Mouse (Mus musculus) forebrain, embryonic 11.5 days (tissue): ENCODE results near the gene Popdc2. TPM values are rescaled to one million over a fixed set of nuclear protein-coding genes. Genes with fewer than 3 reads are reported as not detected.

Source experiments
- ATAC-seq: fragments of 200-750 bp; cut with Nextera tagmentation; replicated peaks from 2 replicates; pipeline ENCODE4 v1.8.0; 2017; ENCODE audit warnings: moderate TSS enrichment; ENCODE audit not compliant: low FRiP score
- DNase-seq: peaks from one replicate; pipeline ENCODE4 v3.0.0-alpha.2; 2017; ENCODE audit warnings: low spot score
- H3K27ac ChIP-seq: fragments of 300-500 bp; sonication (generic); 2 replicates; pipeline ENCODE4 v1.5.1; 2014; ENCODE audit warnings: low read depth, low read length
- H3K27me3 ChIP-seq: fragments of 300-500 bp; sonication (generic); 2 replicates; pipeline ENCODE4 v1.6.1; 2014; ENCODE audit warnings: mild to moderate bottlenecking, low read length, mixed read lengths; ENCODE audit not compliant: control insufficient read depth, insufficient read depth
- H3K36me3 ChIP-seq: fragments of 300-500 bp; sonication (generic); 2 replicates; pipeline ENCODE4 v1.6.1; 2014; ENCODE audit warnings: mild to moderate bottlenecking, low read length, moderate library complexity, mixed read lengths; ENCODE audit not compliant: control insufficient read depth, insufficient read depth
- H3K4me1 ChIP-seq: fragments of 300-500 bp; sonication (generic); replicated peaks from 2 replicates; pipeline ENCODE4 v1.6.1; 2014; ENCODE audit warnings: low read length, mixed read lengths; ENCODE audit not compliant: control insufficient read depth, insufficient read depth
- H3K4me2 ChIP-seq: fragments of 300-500 bp; sonication (generic); 2 replicates; pipeline ENCODE4 v1.6.1; 2014; ENCODE audit warnings: low read depth, mild to moderate bottlenecking, low read length, moderate library complexity, mixed read lengths; ENCODE audit not compliant: severe bottlenecking
- H3K4me3 ChIP-seq: fragments of 300-500 bp; sonication (generic); 2 replicates; pipeline ENCODE4 v1.5.1; 2014; ENCODE audit warnings: low read depth, low read length
- H3K9ac ChIP-seq: fragments of 300-500 bp; sonication (generic); 2 replicates; pipeline ENCODE4 v1.6.1; 2014; ENCODE audit warnings: low read length
- H3K9me3 ChIP-seq: fragments of 300-500 bp; sonication (generic); 2 replicates; pipeline ENCODE4 v1.6.1; 2016; ENCODE audit warnings: low read length, mixed read lengths; ENCODE audit not compliant: control insufficient read depth
- WGBS: fragments of 180-500 bp; shearing (Covaris S2); extraction: QIAGEN DNeasy Blood & Tissue Kit; methylation state at CpG from one replicate; pipeline ENCODE4 v1.1.7; 2014; 5-methylcytosine and 5-hydroxymethylcytosine counted together
- polyA plus RNA-seq: library from polyadenylated mRNA; unstranded; fragments of >200 nt; fragmentation: Nextera tagmentation; extraction: Ambion mirVana; gene quantifications from 2 replicates; pipeline ENCODE4 v1.2.1, GENCODE M21; 2014

Gene Popdc2
- polyA plus RNA-seq, 1 experiment from 2014 or later, result 1.4 TPM

- Histone ChIP-seq H3K9ac (no peak overlapping the region), H3K27me3 (no peaks in the 10 kb centered on the region), H3K27ac (no peak overlapping the region), H3K9me3 (no peaks in the 10 kb centered on the region), H3K36me3 (no peaks in the 10 kb centered on the region), H3K4me3 (no peak overlapping the region), H3K4me1 (no peaks in the 10 kb centered on the region), H3K4me2 (no peak overlapping the region)
- DNase-seq (no peak), ATAC-seq (no peak)
- WGBS, result 91% methylated on average over 6 of the region's 6 CpGs
Observed at GRCm38 (mm10) chr16:38387389-38387788, 25.4 kb downstream of the Popdc2 start.

GRCm38 (mm10) chr16:38388757-38389156 lies 26.7 kb downstream of the Popdc2 start:
- WGBS, result 78% methylated on average over 6 of the region's 6 CpGs
- Histone ChIP-seq H3K4me2 (no peak overlapping the region), H3K9ac (no peak overlapping the region), H3K9me3 (no peaks in the 10 kb centered on the region), H3K4me1 (no peaks in the 10 kb centered on the region), H3K27me3 (no peaks in the 10 kb centered on the region), H3K4me3 (no peak overlapping the region), H3K36me3 (no peaks in the 10 kb centered on the region), H3K27ac (no peak overlapping the region)
- ATAC-seq, result no peak
- DNase-seq, result no peak

GRCm38 (mm10) chr16:38389284-38389893 lies 27.4 kb downstream of the Popdc2 start:
- Histone ChIP-seq H3K9me3 (no peaks in the 10 kb centered on the region), H3K27ac (no peak overlapping the region), H3K4me3 (no peak overlapping the region), H3K4me2 (no peak overlapping the region), H3K9ac (no peak overlapping the region), H3K4me1 (no peaks in the 10 kb centered on the region), H3K27me3 (no peaks in the 10 kb centered on the region), H3K36me3 (no peaks in the 10 kb centered on the region)
- no peak for DNase-seq
- no peak for ATAC-seq
- 85% methylated on average over 8 of the region's 8 CpGs for WGBS

GRCm38 (mm10) chr16:38390322-38390721 lies 28.3 kb downstream of the Popdc2 start:
- no peak overlapping the region for H3K27ac ChIP-seq

DNA sequence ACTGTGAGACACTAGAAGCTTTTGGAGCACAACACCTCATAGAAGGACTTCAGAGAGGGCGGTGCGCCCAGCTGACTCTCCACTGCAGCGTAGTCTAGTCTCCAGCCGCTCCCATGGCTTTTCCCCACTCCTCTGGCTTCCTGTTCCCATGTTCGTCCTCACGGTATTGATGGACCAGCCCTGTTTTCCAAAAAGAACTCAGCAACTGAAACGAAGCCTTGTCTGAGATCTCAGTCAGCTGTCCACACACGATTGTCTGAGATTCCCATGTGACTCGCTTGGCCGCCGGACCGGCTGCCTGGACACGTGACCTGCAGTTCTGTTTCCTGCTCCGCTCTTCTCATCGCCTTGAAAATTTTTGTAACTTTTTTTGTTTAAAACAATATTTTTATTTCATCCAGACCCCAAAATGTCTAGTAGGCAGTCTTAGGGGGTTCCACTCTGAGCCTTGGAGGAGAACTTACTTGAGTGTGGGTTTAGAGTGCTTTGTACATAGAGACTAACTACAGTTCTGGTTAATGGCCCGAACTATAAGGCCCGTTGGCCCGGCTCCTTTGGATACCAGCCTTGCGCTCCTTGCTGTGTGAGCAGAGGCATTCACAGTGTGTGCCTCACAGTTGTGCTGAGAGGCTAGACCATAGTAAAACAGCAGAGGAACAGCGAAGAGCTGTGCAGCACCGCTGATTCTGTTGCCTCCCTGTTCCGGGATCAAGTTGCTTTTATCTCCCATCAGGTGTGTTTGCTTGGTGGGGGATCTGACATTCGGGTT lies 30.3 kb downstream of the Popdc2 start:
- DNase-seq, result no peak
- Histone ChIP-seq H3K4me2 (no peak overlapping the region), H3K4me3 (no peak overlapping the region), H3K9ac (no peak overlapping the region), H3K27me3 (no peaks in the 10 kb centered on the region), H3K9me3 (no peaks in the 10 kb centered on the region), H3K27ac (no peak overlapping the region), H3K36me3 (no peaks in the 10 kb centered on the region), H3K4me1 (no peaks in the 10 kb centered on the region)
- WGBS, result 88% methylated on average over 23 of the region's 23 CpGs
- no peak for ATAC-seq

More at GRCm38 (mm10) chr16:38390322-38390721, 28.3 kb downstream of the Popdc2 start:
- Histone ChIP-seq H3K4me2 (no peak overlapping the region), H3K27me3 (no peaks in the 10 kb centered on the region), H3K4me1 (no peaks in the 10 kb centered on the region), H3K36me3 (no peaks in the 10 kb centered on the region), H3K9me3 (no peaks in the 10 kb centered on the region), H3K4me3 (no peak overlapping the region), H3K9ac (no peak overlapping the region)
- no peak for DNase-seq
- no peak for ATAC-seq
- 89% methylated on average over 7 of the region's 7 CpGs for WGBS

- 85% methylated on average over 8 of the region's 8 CpGs for WGBS
- no peak overlapping the region for H3K27ac ChIP-seq
- H3K4me1 ChIP-seq, result peaks cover 1% of the 10 kb centered on the region; the same call in 1 of the 2 replicates
- H3K27me3 ChIP-seq, result no peaks in the 10 kb centered on the region
- no peaks in the 10 kb centered on the region for H3K36me3 ChIP-seq
- H3K4me3 ChIP-seq, result no peak overlapping the region
- no peak for DNase-seq
- no peak for ATAC-seq
- H3K9ac ChIP-seq, result no peak overlapping the region
- no peaks in the 10 kb centered on the region for H3K9me3 ChIP-seq
- no peak overlapping the region for H3K4me2 ChIP-seq
Observed at GRCm38 (mm10) chr16:38394191-38394618, 32.2 kb downstream of the Popdc2 start.

GRCm38 (mm10) chr16:38395060-38395730 lies 33.2 kb downstream of the Popdc2 start:
- WGBS, result 78% methylated on average over 6 of the region's 6 CpGs
- H3K27ac ChIP-seq, result no peak overlapping the region
- no peak overlapping the region for H3K4me3 ChIP-seq
- no peaks in the 10 kb centered on the region for H3K27me3 ChIP-seq
- no peaks in the 10 kb centered on the region for H3K36me3 ChIP-seq
- peaks cover 9% of the 10 kb centered on the region; the same call in 1 of the 2 replicates for H3K4me1 ChIP-seq
- DNase-seq, result no peak
- no peak for ATAC-seq
- no peak overlapping the region for H3K9ac ChIP-seq
- no peak overlapping the region for H3K4me2 ChIP-seq
- H3K9me3 ChIP-seq, result no peaks in the 10 kb centered on the region

GRCm38 (mm10) chr16:38396155-38396554 lies 34.1 kb downstream of the Popdc2 start:
- H3K9me3 ChIP-seq, result no peaks in the 10 kb centered on the region
- no peak overlapping the region for H3K4me3 ChIP-seq
- H3K4me1 ChIP-seq, result peaks cover 9% of the 10 kb centered on the region; the same call in 1 of the 2 replicates
- ATAC-seq, result no peak
- no peaks in the 10 kb centered on the region for H3K27me3 ChIP-seq
- DNase-seq, result no peak
- no peak overlapping the region for H3K9ac ChIP-seq
- H3K36me3 ChIP-seq, result no peaks in the 10 kb centered on the region
- WGBS, result 82% methylated on average over 13 of the region's 13 CpGs
- no peak overlapping the region for H3K4me2 ChIP-seq
- H3K27ac ChIP-seq, result no peak overlapping the region
